Mouse (Mus musculus) right cerebral cortex, adult 18-20 months (tissue): ENCODE measurements around the gene Nrxn3.

Experiments
- DNase-seq: peaks from one replicate; pipeline ENCODE4 v3.0.0; 2022; ENCODE audit warnings: mixed read lengths

Gene Nrxn3

GRCm38 (mm10) chr12:88816865-88817264 is 94.2 kb downstream of the Nrxn3 start:
- DNase-seq: peak; percentile 32

- no peak for DNase-seq
Observed at GRCm38 (mm10) chr12:88818622-88819334, 96.1 kb downstream of the Nrxn3 start.

GRCm38 (mm10) chr12:88819335-88819709 is 96.6 kb downstream of the Nrxn3 start:
- DNase-seq: no peak

GRCm38 (mm10) chr12:88820131-88820530 is 97.5 kb downstream of the Nrxn3 start:
- DNase-seq: no peak

GRCm38 (mm10) chr12:88830851-88831250 is 108.2 kb downstream of the Nrxn3 start:
- no peak for DNase-seq

GRCm38 (mm10) chr12:88835821-88836220 is 113.1 kb downstream of the Nrxn3 start:
- no peak for DNase-seq

- no peak for DNase-seq
Observed at GRCm38 (mm10) chr12:88839724-88840123, 117.0 kb downstream of the Nrxn3 start.

- DNase-seq: no peak
Observed at GRCm38 (mm10) chr12:88841350-88841749, 118.7 kb downstream of the Nrxn3 start.

- no peak for DNase-seq
Observed at GRCm38 (mm10) chr12:88850400-88851179, 127.9 kb downstream of the Nrxn3 start.

GRCm38 (mm10) chr12:88854039-88854438 is 131.4 kb downstream of the Nrxn3 start:
- DNase-seq: no peak

GRCm38 (mm10) chr12:88857701-88858100 is 135.0 kb downstream of the Nrxn3 start:
- no peak for DNase-seq

- DNase-seq: no peak
Observed at GRCm38 (mm10) chr12:88859456-88860345, 137.0 kb downstream of the Nrxn3 start.

- no peak for DNase-seq
Observed at GRCm38 (mm10) chr12:88860397-88860796, 137.7 kb downstream of the Nrxn3 start.

GRCm38 (mm10) chr12:88863069-88863468 is 140.4 kb downstream of the Nrxn3 start:
- no peak for DNase-seq

- no peak for DNase-seq
Observed at GRCm38 (mm10) chr12:88868288-88868687, 145.6 kb downstream of the Nrxn3 start.

GRCm38 (mm10) chr12:88897331-88897730 is 174.7 kb downstream of the Nrxn3 start:
- no peak for DNase-seq

GRCm38 (mm10) chr12:88900014-88900727 is 177.5 kb downstream of the Nrxn3 start:
- DNase-seq: no peak

- no peak for DNase-seq
Observed at GRCm38 (mm10) chr12:88900728-88901080, 178.0 kb downstream of the Nrxn3 start.

- DNase-seq: peak; percentile 19
Observed at GRCm38 (mm10) chr12:88910761-88911160, 188.1 kb downstream of the Nrxn3 start.

GRCm38 (mm10) chr12:88916752-88917151 is 194.1 kb downstream of the Nrxn3 start:
- DNase-seq: no peak

GRCm38 (mm10) chr12:88924896-88925295 is 202.2 kb downstream of the Nrxn3 start:
- peak; percentile 22 for DNase-seq

GRCm38 (mm10) chr12:88926306-88926705 is 203.6 kb downstream of the Nrxn3 start:
- DNase-seq: no peak

- no peak for DNase-seq
Observed at GRCm38 (mm10) chr12:88931713-88932112, 209.0 kb downstream of the Nrxn3 start.
